Comparison of ENCODE assay signal across 8 mouse cellular contexts in genomic region chr19:56919628-56920027, GRCm38 (mm10). TPM values are rescaled to one million over a fixed set of nuclear protein-coding genes. Genes with fewer than 3 reads are reported as not detected.
A peak's percentile ranks its signal among the peaks of the same experiment; 100 is the strongest.
DNase-seq lines count a peak whose midpoint lies in the region; ATAC-seq lines count a peak whose summit lies in the region.

No protein-coding gene starts in this region.

- no peaks in the 10 kb centered on the region for H3K27me3 ChIP-seq in hindbrain, embryonic 12.5 days

- no peak overlapping the region for H3K9ac ChIP-seq in hindbrain, embryonic 12.5 days

- 25% methylated on average over 7 of the region's 7 CpGs for WGBS in hindbrain, embryonic 12.5 days

- no peaks in the 10 kb centered on the region for H3K4me1 ChIP-seq in hindbrain, embryonic 12.5 days

- ATAC-seq in hindbrain, embryonic 12.5 days (ENCODE audit: low FRiP score): peak; percentile 50; the same call in 1 of the 2 replicates

- peak; percentile 88 for DNase-seq in MN1 (ENCODE audit: low spot score)
- DNase-seq in cerebellum, adult 8-10 months: peak; percentile 94
- DNase-seq in frontal cortex, adult 2 months (ENCODE audit: extremely low spot score in 1 of 2, low spot score in 1 of 2): peak; percentile 64 to 93
- peak; percentile 83 to 88 for DNase-seq in layer of hippocampus, postnatal 10 days (ENCODE audit: low spot score in 2 of 2)
- DNase-seq in lung, postnatal 36 days: peak; percentile 95
- DNase-seq in right cerebral cortex, adult 2 months (ENCODE audit: low spot score in 2 of 2): peak; percentile 88
- DNase-seq in urinary bladder, postnatal 36 days (ENCODE audit: low spot score in 2 of 2): peak; percentile 84 to 93

- no peak overlapping the region for H3K4me2 ChIP-seq in hindbrain, embryonic 12.5 days (replicated peaks)

- H3K27ac ChIP-seq in hindbrain, embryonic 12.5 days: no peak overlapping the region

- no peaks in the 10 kb centered on the region for H3K9me3 ChIP-seq in hindbrain, embryonic 12.5 days (replicated peaks)

- no peak overlapping the region for H3K4me3 ChIP-seq in hindbrain, embryonic 12.5 days

- no peaks in the 10 kb centered on the region for H3K36me3 ChIP-seq in hindbrain, embryonic 12.5 days

RNA-seq across cellular contexts. Expression of gene Vwa2, which starts 45.6 kb away (rescaled TPM):
- polyA plus RNA-seq in frontal cortex, adult 2 months (2012; rRNA removed): 0.02 and 0.04 TPM in 2 replicates
- 2.0 and 3.0 TPM in 2 replicates for polyA plus RNA-seq in hindbrain, embryonic 12.5 days (2016; fragmentation: Nextera tagmentation; extraction: Ambion mirVana)
- total RNA-seq in layer of hippocampus, postnatal 10 days (2021): under 1 TPM; 0.27 to 0.31 TPM
